Mouse (Mus musculus) limb, embryonic 12.5 days (tissue): ENCODE measurements around the gene Trpv3. TPM values are rescaled to one million over a fixed set of nuclear protein-coding genes. Genes with fewer than 3 reads are reported as not detected.

Source experiments
- ATAC-seq: fragments of 200-750 bp; cut with Nextera tagmentation; 2 replicates; pipeline ENCODE4 v1.8.0; 2017; ENCODE audit warnings: low read depth, moderate TSS enrichment; ENCODE audit not compliant: insufficient number of reproducible peaks, insufficient read depth, low FRiP score, low TSS enrichment
- H3K27ac ChIP-seq: fragments of 300-500 bp; sonication (generic); 2 replicates; pipeline ENCODE4 v1.5.1; 2016; ENCODE audit warnings: mild to moderate bottlenecking, moderate library complexity
- H3K27me3 ChIP-seq: fragments of 300-500 bp; sonication (generic); 2 replicates; pipeline ENCODE4 v1.6.1; 2016; ENCODE audit warnings: mild to moderate bottlenecking, moderate library complexity
- H3K36me3 ChIP-seq: fragments of 300-500 bp; sonication (generic); 2 replicates; pipeline ENCODE4 v1.6.1; 2016; ENCODE audit warnings: mild to moderate bottlenecking, moderate library complexity
- H3K4me1 ChIP-seq: fragments of 300-500 bp; sonication (generic); replicated peaks from 2 replicates; pipeline ENCODE4 v1.6.1; 2016
- H3K4me2 ChIP-seq: fragments of 300-500 bp; sonication (generic); 2 replicates; pipeline ENCODE4 v1.6.1; 2016; ENCODE audit warnings: mild to moderate bottlenecking, moderate library complexity
- H3K4me3 ChIP-seq: fragments of 300-500 bp; sonication (generic); replicated peaks from 2 replicates; pipeline ENCODE4 v1.5.1; 2016; ENCODE audit warnings: mild to moderate bottlenecking
- H3K9ac ChIP-seq: fragments of 300-500 bp; sonication (generic); replicated peaks from 2 replicates; pipeline ENCODE4 v1.6.1; 2016; ENCODE audit warnings: mild to moderate bottlenecking, moderate library complexity
- H3K9me3 ChIP-seq: fragments of 300-500 bp; sonication (generic); 2 replicates; pipeline ENCODE4 v1.6.1; 2016; ENCODE audit warnings: mild to moderate bottlenecking, moderate library complexity
- WGBS: fragments of 180-500 bp; shearing (Covaris S2); methylation state at CpG from one replicate; pipeline ENCODE4 v1.1.7; 2016; 5-methylcytosine and 5-hydroxymethylcytosine counted together
- polyA plus RNA-seq: library from polyadenylated mRNA; unstranded; fragments of >200 nt; fragmentation: Nextera tagmentation; extraction: Ambion mirVana; gene quantifications from 2 replicates; pipeline ENCODE4 v1.2.1, GENCODE M21; 2016

Trpv3 gene
- 0.05 and 0.11 TPM in 2 replicates for polyA plus RNA-seq

DNA sequence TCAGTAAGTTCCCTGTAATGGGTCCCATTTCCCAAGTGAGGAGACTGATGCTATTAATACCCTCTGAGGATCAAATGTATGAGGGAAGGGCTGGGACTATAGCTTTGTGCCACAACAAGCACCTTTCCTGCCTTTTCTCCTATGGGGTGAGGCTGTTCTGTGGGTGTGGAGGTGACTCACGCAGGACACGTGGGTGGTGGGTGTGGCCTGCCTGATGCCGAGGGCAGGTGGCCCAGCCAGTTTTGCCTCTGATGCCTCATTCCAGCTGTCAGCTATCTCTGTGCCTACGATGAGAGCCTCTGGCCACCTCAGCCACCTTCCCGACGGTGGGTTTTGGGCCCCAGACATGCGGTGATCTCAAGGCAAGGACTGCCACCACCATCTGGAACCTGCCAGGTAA, at the start of gene Trpv3:
Trpv3 (plus strand) TSS at position 122 of the 400 bp plus-strand sequence.
- Histone ChIP-seq H3K27me3 (no peaks in the 10 kb centered on the region), H3K4me2 (no peak within 1 kb of the TSS), H3K4me1 (no peaks in the 10 kb centered on the region), H3K36me3 (no peaks in the 10 kb centered on the region), H3K9ac (no peak within 1 kb of the TSS), H3K27ac (no peak within 1 kb of the TSS), H3K9me3 (no peaks in the 10 kb centered on the region), H3K4me3 (no peak within 1 kb of the TSS)
- WGBS: 73% methylated on average over 7 of the region's 7 CpGs
- ATAC-seq: no peak

- no peak overlapping the region for H3K9ac ChIP-seq
- H3K27ac ChIP-seq: no peak overlapping the region
- H3K4me2 ChIP-seq: no peak overlapping the region
- no peaks in the 10 kb centered on the region for H3K36me3 ChIP-seq
- H3K4me1 ChIP-seq: no peaks in the 10 kb centered on the region
- ATAC-seq: no peak
- H3K27me3 ChIP-seq: no peaks in the 10 kb centered on the region
- WGBS: 54% methylated on average over 2 of the region's 2 CpGs
- H3K9me3 ChIP-seq: no peaks in the 10 kb centered on the region
- H3K4me3 ChIP-seq: no peak overlapping the region
Measured at GRCm38 (mm10) chr11:73219671-73220070, 47.5 kb upstream of the Trpv3 start.

DNA sequence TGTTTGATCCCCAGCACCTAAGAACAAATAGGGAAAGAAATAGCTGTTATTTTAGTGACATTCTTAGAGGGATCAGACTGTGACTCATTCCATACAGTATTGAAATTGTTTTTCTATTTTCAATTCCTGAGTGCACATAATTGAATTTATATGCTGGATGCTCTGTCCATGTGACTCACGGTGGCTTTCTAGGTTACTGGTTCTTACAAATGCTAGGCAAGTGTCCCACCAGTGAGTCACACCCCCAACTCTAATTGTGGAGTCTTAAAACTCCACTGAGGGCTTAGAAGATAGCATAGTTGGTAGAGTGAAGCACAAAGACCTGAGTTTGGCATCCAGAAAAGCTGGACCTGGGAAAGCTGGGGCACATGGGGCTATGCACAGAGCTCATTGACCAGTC, 46.5 kb upstream of the Trpv3 start:
- Histone ChIP-seq H3K4me2 (no peak overlapping the region), H3K9ac (no peak overlapping the region), H3K36me3 (no peaks in the 10 kb centered on the region), H3K27ac (no peak overlapping the region), H3K4me3 (no peak overlapping the region), H3K27me3 (no peaks in the 10 kb centered on the region), H3K9me3 (no peaks in the 10 kb centered on the region), H3K4me1 (no peaks in the 10 kb centered on the region)
- ATAC-seq: no peak
- WGBS: 84% methylated on average over 1 of the region's 1 CpGs

- Histone ChIP-seq H3K4me3 (no peak overlapping the region), H3K9ac (no peak overlapping the region), H3K4me2 (no peak overlapping the region)
Measured at GRCm38 (mm10) chr11:73222846-73223245, 44.3 kb upstream of the Trpv3 start.

GRCm38 (mm10) chr11:73223966-73224365, 43.2 kb upstream of the Trpv3 start:
- Histone ChIP-seq H3K9ac (no peak overlapping the region), H3K9me3 (peaks cover 4% of the 10 kb centered on the region), H3K4me3 (no peak overlapping the region), H3K4me2 (no peak overlapping the region), H3K36me3 (no peaks in the 10 kb centered on the region), H3K27me3 (no peaks in the 10 kb centered on the region), H3K4me1 (no peaks in the 10 kb centered on the region), H3K27ac (no peak overlapping the region)
- WGBS: 81% methylated on average over 2 of the region's 2 CpGs
- no peak for ATAC-seq

More at GRCm38 (mm10) chr11:73222846-73223245, 44.3 kb upstream of the Trpv3 start:
- WGBS: 36% methylated on average over 5 of the region's 5 CpGs
- Histone ChIP-seq H3K27me3 (no peaks in the 10 kb centered on the region), H3K27ac (no peak overlapping the region), H3K36me3 (no peaks in the 10 kb centered on the region), H3K9me3 (no peaks in the 10 kb centered on the region), H3K4me1 (no peaks in the 10 kb centered on the region)
- ATAC-seq: no peak

GRCm38 (mm10) chr11:73225856-73226255, 41.3 kb upstream of the Trpv3 start:
- no peak overlapping the region for H3K4me3 ChIP-seq
- 89% methylated on average over 6 of the region's 6 CpGs for WGBS
- ATAC-seq: no peak

GRCm38 (mm10) chr11:73228881-73229280, 38.3 kb upstream of the Trpv3 start:
- Histone ChIP-seq H3K27me3 (no peaks in the 10 kb centered on the region), H3K36me3 (no peaks in the 10 kb centered on the region), H3K27ac (no peak overlapping the region), H3K9me3 (peaks cover 8% of the 10 kb centered on the region), H3K4me1 (no peaks in the 10 kb centered on the region), H3K4me2 (no peak overlapping the region), H3K9ac (no peak overlapping the region), H3K4me3 (no peak overlapping the region)
- ATAC-seq: no peak
- 69% methylated on average over 5 of the region's 5 CpGs for WGBS

More at GRCm38 (mm10) chr11:73225856-73226255, 41.3 kb upstream of the Trpv3 start:
- peaks cover 8% of the 10 kb centered on the region for H3K9me3 ChIP-seq
- H3K36me3 ChIP-seq: no peaks in the 10 kb centered on the region
- no peak overlapping the region for H3K9ac ChIP-seq
- no peak overlapping the region for H3K4me2 ChIP-seq
- H3K4me1 ChIP-seq: no peaks in the 10 kb centered on the region
- H3K27ac ChIP-seq: no peak overlapping the region
- no peaks in the 10 kb centered on the region for H3K27me3 ChIP-seq

DNA sequence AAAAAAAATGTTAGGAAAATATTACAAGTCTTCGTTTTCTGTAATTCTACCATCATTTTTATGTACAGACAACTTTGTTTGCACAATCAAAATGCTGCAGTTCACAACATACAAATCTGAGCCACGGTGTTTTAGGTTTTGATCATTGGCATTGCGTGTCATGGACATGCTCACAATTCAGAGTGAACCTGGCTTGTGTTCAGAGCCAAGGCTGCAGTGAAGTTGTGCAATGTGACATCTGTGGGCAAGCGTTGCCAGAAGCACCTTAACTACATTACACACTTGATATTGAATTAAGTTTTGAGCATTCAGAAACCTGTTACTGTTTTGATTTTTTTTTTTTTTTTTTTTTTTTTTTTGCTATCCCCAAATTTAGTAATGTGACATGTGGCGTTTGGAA, 37.1 kb upstream of the Trpv3 start:
- 90% methylated on average over 5 of the region's 5 CpGs for WGBS
- Histone ChIP-seq H3K36me3 (no peaks in the 10 kb centered on the region), H3K27ac (no peak overlapping the region), H3K4me1 (no peaks in the 10 kb centered on the region), H3K9ac (no peak overlapping the region), H3K4me2 (no peak overlapping the region), H3K9me3 (peaks cover 8% of the 10 kb centered on the region), H3K27me3 (no peaks in the 10 kb centered on the region), H3K4me3 (no peak overlapping the region)
- no peak for ATAC-seq

DNA sequence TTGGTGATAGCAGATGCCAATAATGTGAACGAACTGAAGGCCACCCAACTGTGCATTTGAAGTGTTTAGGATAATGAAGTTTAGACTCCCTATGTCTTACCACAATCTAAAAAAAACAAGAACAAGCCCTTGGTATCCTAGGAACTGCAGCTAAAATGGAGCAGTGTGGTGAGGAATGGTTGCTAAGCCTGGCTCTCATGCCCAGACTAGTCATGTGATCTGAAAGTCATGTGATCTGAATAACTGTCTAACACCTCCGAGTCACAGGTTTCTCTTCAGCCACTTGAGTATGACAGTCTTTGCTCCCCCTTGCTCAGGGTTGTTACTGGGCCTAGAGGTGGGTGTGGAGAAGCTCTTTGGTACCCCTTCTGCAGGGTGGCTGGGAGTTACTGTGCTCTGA, 34.7 kb upstream of the Trpv3 start:
- H3K27me3 ChIP-seq: no peaks in the 10 kb centered on the region
- no peak overlapping the region for H3K27ac ChIP-seq
- peaks cover 8% of the 10 kb centered on the region for H3K9me3 ChIP-seq
- H3K9ac ChIP-seq: no peak overlapping the region
- peaks cover 8% of the 10 kb centered on the region for H3K4me1 ChIP-seq
- H3K4me2 ChIP-seq: no peak overlapping the region
- H3K4me3 ChIP-seq: no peak overlapping the region
- H3K36me3 ChIP-seq: no peaks in the 10 kb centered on the region
- no peak for ATAC-seq
- WGBS: 68% methylated on average over 2 of the region's 2 CpGs

DNA sequence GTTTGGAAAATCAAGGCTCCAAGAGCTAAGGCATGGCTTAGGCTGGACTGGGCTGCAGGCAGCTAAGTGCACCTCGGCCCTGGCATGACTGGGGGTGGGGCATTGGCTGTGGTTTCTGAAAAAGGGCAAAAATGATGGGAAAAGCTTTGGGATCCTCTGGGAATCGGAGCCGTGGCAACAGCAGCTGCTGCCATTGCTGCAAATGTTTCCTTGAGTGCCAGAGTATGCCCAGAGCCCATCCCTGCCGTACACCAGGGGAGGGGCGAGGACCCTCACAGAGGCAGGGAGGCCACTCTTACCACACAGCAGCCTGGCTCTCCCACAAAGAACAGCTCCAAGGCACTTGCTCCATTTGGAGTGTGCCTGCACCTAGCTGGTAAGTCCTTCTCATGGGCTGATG, 33.2 kb upstream of the Trpv3 start, which contains the start of gene Trpv1:
Trpv1 (plus strand) TSS at position 301 of the 400 bp plus-strand sequence.
- no peak within 1 kb of the TSS for H3K4me3 ChIP-seq
- H3K27ac ChIP-seq: no peak within 1 kb of the TSS
- H3K27me3 ChIP-seq: no peaks in the 10 kb centered on the region
- H3K9ac ChIP-seq: no peak within 1 kb of the TSS
- ATAC-seq: no peak
- H3K9me3 ChIP-seq: peaks cover 5% of the 10 kb centered on the region
- H3K4me2 ChIP-seq: no peak within 1 kb of the TSS
- H3K36me3 ChIP-seq: no peaks in the 10 kb centered on the region
- WGBS: 83% methylated on average over 5 of the region's 5 CpGs
- peaks cover 8% of the 10 kb centered on the region for H3K4me1 ChIP-seq

DNA sequence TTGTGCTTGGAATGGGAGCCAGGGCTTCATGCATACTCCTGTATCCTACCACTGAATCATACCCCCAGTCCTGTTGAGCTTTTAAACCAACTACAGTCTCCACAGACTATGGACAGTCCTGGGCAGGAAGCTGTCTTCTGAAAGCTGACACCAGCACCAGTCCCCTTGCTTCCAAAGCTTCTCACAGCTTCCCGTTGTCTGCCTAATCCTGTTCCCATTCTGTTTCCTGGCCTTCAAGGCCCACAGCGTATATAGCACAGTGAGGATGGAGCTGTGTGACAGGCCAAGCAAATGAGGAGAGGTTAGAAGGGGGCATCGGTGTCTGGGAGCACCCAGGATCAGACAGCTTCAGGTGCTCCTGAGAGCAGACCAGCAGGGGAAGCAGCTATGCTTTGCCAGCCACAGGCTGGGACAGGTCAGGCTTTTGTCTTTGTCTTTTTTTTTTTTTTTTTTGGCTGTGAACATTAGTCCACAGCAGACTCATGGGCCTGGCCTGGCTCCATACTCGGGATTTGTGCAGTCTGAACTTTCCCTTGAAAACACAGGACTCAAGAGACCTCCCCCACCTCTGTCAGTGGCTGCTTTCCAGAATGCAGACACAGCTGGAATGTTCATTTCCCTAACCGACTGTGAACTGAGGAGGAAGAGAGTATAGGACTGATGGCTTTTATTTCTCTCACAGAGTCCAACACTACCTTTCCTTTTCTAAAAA, 31.0 kb upstream of the Trpv3 start:
- 36% methylated on average over 5 of the region's 5 CpGs for WGBS
- Histone ChIP-seq H3K9ac (no peak overlapping the region), H3K4me2 (no peak overlapping the region), H3K36me3 (no peaks in the 10 kb centered on the region), H3K27me3 (no peaks in the 10 kb centered on the region), H3K27ac (peak overlapping the region; percentile 87), H3K4me1 (peaks cover 8% of the 10 kb centered on the region), H3K9me3 (no peaks in the 10 kb centered on the region), H3K4me3 (no peak overlapping the region)
- ATAC-seq: peak; percentile 64

DNA sequence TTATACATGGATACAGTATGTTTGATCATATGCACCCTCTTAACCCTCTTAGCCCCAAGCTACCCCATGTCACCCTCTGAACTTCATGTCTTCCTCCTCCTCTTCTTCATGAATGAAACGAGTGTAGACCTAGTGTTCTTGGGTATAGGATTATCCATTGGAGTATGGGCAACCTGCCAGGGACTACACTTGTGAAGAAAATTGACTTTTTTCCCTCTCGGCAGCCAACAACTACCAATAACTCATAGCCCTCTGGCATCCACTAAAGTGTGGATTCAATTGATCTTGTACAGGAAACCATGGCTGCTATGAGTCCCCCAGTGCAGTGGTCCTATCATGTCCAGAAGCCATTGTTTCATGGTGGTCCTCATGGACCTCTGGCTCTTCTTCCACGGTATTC, 30.5 kb upstream of the Trpv3 start:
- Histone ChIP-seq H3K9ac (no peak overlapping the region), H3K27ac (peak overlapping the region; percentile 47), H3K4me1 (peaks cover 8% of the 10 kb centered on the region), H3K36me3 (no peaks in the 10 kb centered on the region), H3K27me3 (no peaks in the 10 kb centered on the region), H3K4me2 (no peak overlapping the region), H3K9me3 (no peaks in the 10 kb centered on the region), H3K4me3 (no peak overlapping the region)
- no peak for ATAC-seq
- WGBS: 67% methylated on average over 3 of the region's 3 CpGs
